Mouse (Mus musculus) embryonic facial prominence, embryonic 12.5 days (tissue): ENCODE measurements at regions not wholly inside any gene's neighbourhood (a gene's known extent, or its start where the extent isn't known, plus 50 kb on each side); places are given as distances from the start of the nearest gene placed in this dataset.

Experiments
- ATAC-seq: fragments of 200-750 bp; cut with Nextera tagmentation; 2 replicates; pipeline ENCODE4 v1.8.0; 2017; ENCODE audit not compliant: insufficient number of reproducible peaks, insufficient read depth, low FRiP score, low TSS enrichment
- H3K27ac ChIP-seq: fragments of 300-500 bp; sonication (generic); 2 replicates; pipeline ENCODE4 v1.5.1; 2016; ENCODE audit warnings: mild to moderate bottlenecking
- H3K27me3 ChIP-seq: fragments of 300-500 bp; sonication (generic); 2 replicates; pipeline ENCODE4 v1.6.1; 2016; ENCODE audit warnings: mild to moderate bottlenecking, moderate library complexity
- H3K36me3 ChIP-seq: fragments of 300-500 bp; sonication (generic); 2 replicates; pipeline ENCODE4 v1.6.1; 2016; ENCODE audit warnings: mild to moderate bottlenecking
- H3K4me1 ChIP-seq: fragments of 300-500 bp; sonication (generic); 2 replicates; pipeline ENCODE4 v1.6.1; 2016
- H3K4me2 ChIP-seq: fragments of 300-500 bp; sonication (generic); replicated peaks from 2 replicates; pipeline ENCODE4 v1.6.1; 2016; ENCODE audit warnings: mild to moderate bottlenecking, moderate library complexity
- H3K4me3 ChIP-seq: fragments of 300-500 bp; sonication (generic); 2 replicates; pipeline ENCODE4 v1.5.1; 2016; ENCODE audit warnings: mild to moderate bottlenecking
- H3K9ac ChIP-seq: fragments of 300-500 bp; sonication (generic); 2 replicates; pipeline ENCODE4 v1.6.1; 2016; ENCODE audit warnings: mild to moderate bottlenecking, moderate library complexity
- H3K9me3 ChIP-seq: fragments of 300-500 bp; sonication (generic); 2 replicates; pipeline ENCODE4 v1.6.1; 2016; ENCODE audit warnings: mild to moderate bottlenecking, moderate library complexity
- WGBS: fragments of 180-500 bp; shearing (Covaris S2); methylation state at CpG from one replicate; pipeline ENCODE4 v1.1.7; 2016; 5-methylcytosine and 5-hydroxymethylcytosine counted together

DNA sequence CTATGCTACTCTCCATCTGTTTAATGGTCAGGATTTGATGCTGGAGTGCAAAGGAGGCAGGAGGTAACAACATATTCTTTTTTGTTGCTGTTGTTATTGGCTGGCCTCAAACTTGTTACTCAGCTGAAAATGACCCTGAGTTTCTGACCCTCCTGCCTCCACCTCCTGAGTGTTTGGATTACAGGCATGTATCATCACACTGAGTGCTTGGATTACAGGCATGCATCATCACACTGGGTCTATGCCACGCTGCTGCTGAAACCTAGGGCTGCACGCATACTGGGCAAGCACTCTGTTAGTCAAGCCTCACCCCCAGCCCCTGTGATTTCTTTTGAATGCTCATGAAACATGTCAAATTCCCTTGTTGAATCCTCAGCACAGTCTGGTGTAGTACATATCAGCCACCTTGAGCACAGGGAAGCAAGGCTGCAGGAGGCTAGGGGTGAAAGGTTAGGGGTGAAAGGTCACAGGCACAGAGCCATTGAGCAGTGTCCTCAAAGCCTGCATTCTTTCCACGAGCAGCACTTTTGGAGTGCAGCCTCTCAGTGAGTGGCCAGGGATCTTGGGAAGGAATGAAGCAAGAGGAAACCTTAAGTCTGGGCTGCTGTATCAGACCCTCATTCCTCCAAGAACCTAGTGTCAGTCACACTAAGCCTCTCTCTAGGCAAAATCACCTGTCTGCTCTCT, 52.2 kb upstream of the Smad3 start:
- Histone ChIP-seq H3K4me1 (no peaks in the 10 kb centered on the region), H3K9ac (no peak overlapping the region), H3K4me2 (no peak overlapping the region), H3K4me3 (no peak overlapping the region), H3K9me3 (no peaks in the 10 kb centered on the region), H3K36me3 (no peaks in the 10 kb centered on the region), H3K27ac (no peak overlapping the region), H3K27me3 (no peaks in the 10 kb centered on the region)
- 35% methylated on average over 3 of the region's 3 CpGs for WGBS
- ATAC-seq = no peak
